Mouse (Mus musculus): ENCODE results near the gene Scml4.

Scml4 gene

GRCm38 (mm10) chr10:42994331-42994782 is 134.2 kb downstream of the Scml4 start:
- no peak for DNase-seq (ENCODE audit: low spot score)

- DNase-seq (ENCODE audit: low spot score): no peak
Observed at GRCm38 (mm10) chr10:42995484-42995895, 135.3 kb downstream of the Scml4 start.

GRCm38 (mm10) chr10:42997278-42997677 is 137.1 kb downstream of the Scml4 start:
- DNase-seq (ENCODE audit: low spot score): peak; percentile 35

- DNase-seq (ENCODE audit: low spot score): no peak
Observed at GRCm38 (mm10) chr10:42999324-42999723, 139.2 kb downstream of the Scml4 start.

- no peak for DNase-seq (ENCODE audit: low spot score)
Observed at GRCm38 (mm10) chr10:43001433-43001832, 141.3 kb downstream of the Scml4 start.

GRCm38 (mm10) chr10:43002066-43002678 is 142.0 kb downstream of the Scml4 start:
- peak; percentile 31 for DNase-seq (ENCODE audit: low spot score)

- DNase-seq (ENCODE audit: low spot score): no peak
Observed at GRCm38 (mm10) chr10:43002721-43003465, 142.7 kb downstream of the Scml4 start.

- DNase-seq (ENCODE audit: low spot score): no peak
Observed at GRCm38 (mm10) chr10:43003466-43003757, 143.2 kb downstream of the Scml4 start.

- no peak for DNase-seq (ENCODE audit: low spot score)
Observed at GRCm38 (mm10) chr10:43004174-43004734, 144.1 kb downstream of the Scml4 start.

- DNase-seq (ENCODE audit: low spot score): no peak
Observed at GRCm38 (mm10) chr10:43005031-43005430, 144.9 kb downstream of the Scml4 start.

GRCm38 (mm10) chr10:43005677-43006076 is 145.5 kb downstream of the Scml4 start:
- no peak for DNase-seq (ENCODE audit: low spot score)

GRCm38 (mm10) chr10:43006534-43006933 is 146.4 kb downstream of the Scml4 start:
- DNase-seq (ENCODE audit: low spot score): no peak

- no peak for DNase-seq (ENCODE audit: low spot score)
Observed at GRCm38 (mm10) chr10:43008116-43008515, 147.9 kb downstream of the Scml4 start.
